Mouse (Mus musculus) adrenal gland, postnatal 4 days (tissue): ENCODE results near the gene Tdrd7. TPM values are rescaled to one million over a fixed set of nuclear protein-coding genes. Genes with fewer than 3 reads are reported as not detected.
A peak's percentile ranks its signal among the peaks of the same experiment; 100 is the strongest.

Source experiments
- DNase-seq, 2 experiments: peaks; one replicate each; pipeline ENCODE4 v3.0.0; 2021 to 2022; ENCODE audit warnings: low spot score in 2 of 2, mixed read lengths in 2 of 2
- long read RNA-seq, 2 experiments: library from polyadenylated mRNA; stranded (forward); transcript quantifications; one replicate each; pipeline ENCODE4 v2.0.0; 2021
- total RNA-seq, 2 experiments: library from RNA; stranded (reverse); gene quantifications; 2 replicates each; pipeline ENCODE4 v1.2.3; 2021

Tdrd7 gene
- total RNA-seq: 10 to 100 TPM; 20.9 to 22.5 TPM
- long read RNA-seq, experiment 1, transcript Tdrd7-201 (17 exons, 3,716 nt): major isoform, 14 of 20 reads
- long read RNA-seq, experiment 1, partial matches to known transcripts: 4 of 20 reads
- long read RNA-seq, experiment 1, other reads (novel, unspliced or antisense): 2 of 20 reads
- long read RNA-seq, experiment 2, transcript Tdrd7-201 (17 exons, 3,716 nt): major isoform, 29 of 46 reads
- long read RNA-seq, experiment 2, partial matches to known transcripts: 7 of 46 reads
- long read RNA-seq, experiment 2, other reads (novel, unspliced or antisense): 10 of 46 reads

DNA sequence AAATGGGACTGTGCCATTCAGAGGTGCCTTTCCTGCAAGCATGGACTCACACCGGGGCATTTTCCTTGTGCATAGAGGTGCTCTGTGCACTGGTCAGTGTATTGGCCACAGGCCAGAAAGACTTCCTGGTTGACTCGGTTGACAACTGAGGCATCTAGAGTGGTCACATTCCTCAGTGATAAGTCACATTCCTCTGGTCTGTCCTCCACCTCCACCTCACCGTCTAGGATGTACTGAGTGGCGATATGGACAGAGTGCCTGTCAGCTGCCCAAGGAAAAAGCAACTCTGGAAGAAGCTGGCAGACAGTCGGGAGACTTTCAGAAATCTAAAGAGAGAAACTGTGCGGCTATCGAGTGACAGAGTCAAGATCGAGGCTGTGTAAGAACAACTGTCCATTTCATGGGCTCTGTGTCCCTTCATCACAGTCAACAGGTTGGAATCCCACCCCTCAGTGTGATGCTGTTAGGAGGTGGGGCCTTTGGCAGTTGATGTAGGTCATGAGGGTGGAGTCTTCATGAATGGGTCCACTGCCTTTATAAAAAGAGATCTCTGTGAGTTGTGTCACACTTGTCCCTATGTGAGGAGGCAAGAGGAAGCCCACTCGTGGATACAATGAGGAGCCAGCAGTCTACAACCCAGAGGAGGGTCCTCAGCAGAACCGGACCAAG lies at the start of gene Tdrd7:
Tdrd7 (plus strand) TSS at position 564 of the 669 bp plus-strand sequence.
- DNase-seq: no peak

DNA sequence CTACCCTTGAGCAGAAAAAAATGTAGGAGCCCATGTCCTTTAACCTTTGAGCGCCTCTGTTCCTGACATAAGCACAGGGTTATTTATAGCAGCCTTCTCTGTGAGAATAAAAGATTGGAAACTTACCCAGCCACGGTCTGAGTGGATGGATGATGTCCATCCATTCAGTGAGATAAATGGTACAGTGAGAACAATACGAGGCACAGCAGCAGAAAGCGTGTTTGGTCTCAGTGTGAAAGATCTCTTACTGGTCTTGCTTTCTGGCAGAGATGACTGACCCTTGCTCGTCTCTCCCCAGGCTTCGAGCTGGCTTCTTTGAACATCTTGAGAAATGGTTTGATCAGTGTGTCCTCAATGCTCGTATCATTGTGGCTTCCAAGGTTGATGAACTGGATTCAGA lies 48.0 kb upstream of the Tdrd7 start:
- DNase-seq: no peak

DNA sequence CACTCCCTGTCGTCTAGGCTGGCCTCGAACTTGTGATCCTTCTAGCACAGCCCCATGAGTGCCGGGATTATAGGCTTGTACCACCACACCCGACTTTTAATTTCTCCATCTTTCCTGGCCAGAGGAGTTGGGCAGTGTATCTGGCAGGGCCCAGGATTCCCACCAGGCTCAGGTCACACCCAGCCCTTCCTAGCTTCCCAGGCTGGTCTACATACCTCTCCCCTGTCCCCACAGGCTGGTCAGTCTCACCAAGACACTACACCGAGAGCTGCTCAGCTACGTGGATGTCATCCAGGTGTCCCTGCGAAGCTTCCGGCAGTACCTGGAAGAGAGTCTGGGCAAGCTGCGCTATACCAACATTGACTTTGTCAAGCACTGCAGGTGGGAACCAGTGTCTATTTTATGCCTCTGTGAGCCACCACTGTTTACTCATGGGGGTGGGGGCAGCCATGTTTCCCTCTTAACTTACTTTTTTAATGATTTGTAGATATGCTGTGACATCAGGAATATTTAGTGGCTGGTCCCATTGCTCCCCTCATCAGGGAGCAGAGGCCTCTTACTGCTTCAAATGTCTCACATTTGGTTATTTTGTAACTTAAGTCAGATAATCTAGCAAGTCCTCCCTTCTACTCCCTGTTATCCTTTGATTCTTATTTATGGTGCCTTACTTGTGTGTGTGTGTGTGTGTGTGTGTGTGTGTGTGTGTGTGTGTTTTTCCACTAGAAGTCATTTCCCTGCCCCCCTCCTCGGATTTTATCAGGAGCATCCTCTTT lies 43.3 kb upstream of the Tdrd7 start:
- DNase-seq: no peak

DNA sequence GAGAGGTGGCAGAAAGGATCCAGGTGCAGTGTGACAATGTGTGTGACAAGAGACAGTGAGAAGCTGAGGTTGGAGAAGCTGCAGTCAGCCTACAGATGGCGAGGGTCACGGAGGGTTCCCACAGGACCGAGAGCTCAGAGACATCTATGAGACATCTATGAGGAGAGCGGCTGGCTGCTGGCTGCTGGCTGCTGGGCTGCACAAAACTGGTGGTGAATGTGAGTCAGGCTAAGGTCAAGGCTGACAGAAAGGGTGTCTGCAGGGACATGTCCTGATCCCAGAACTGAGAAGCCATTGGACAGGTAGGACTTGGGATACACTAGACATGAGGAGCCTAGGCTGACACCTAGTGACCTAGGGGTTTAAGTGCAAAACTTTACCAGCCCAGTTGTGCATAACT lies 41.1 kb upstream of the Tdrd7 start:
- no peak for DNase-seq

DNA sequence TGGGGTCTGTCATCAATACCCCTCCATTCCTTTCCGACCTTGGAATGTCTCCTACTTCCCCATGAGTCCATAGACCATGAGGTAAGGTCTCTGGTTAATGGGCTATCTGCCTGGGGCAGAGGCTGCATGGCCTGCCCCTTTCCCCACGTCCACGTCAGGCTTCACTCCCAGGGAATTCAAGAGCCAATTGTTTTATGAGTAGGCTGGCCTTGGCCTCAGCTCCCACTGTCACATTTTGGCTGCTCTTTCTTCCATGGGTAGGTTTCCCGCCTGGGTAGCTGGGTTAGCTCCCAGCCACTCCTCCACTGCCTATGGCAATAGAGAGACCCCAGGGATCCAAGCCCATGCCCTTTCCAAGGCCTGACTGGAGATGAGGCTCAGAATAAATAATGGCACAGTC lies 36.6 kb upstream of the Tdrd7 start:
- no peak for DNase-seq

DNA sequence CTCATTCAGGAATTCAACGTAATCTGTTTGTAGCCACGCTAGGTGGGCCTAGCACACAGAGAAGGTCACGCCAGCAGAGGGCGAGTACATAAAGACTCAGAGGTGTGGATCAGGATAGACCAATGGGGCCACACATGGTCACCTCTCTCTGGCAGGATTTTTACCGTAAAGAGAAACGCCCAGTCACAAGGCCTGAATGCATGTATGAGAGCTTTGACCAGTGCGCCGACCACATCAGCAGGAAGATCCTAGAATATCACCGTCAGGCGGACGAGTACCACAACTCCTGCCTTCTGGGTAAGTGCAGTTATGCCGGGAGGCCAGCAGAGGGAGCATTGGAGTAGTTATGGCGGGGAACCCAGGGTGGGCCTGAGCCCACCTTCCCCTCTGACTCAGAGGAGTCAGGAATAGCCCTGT lies 23.5 kb upstream of the Tdrd7 start:
- DNase-seq: peak in 1 of 2 experiments; percentile 29

DNA sequence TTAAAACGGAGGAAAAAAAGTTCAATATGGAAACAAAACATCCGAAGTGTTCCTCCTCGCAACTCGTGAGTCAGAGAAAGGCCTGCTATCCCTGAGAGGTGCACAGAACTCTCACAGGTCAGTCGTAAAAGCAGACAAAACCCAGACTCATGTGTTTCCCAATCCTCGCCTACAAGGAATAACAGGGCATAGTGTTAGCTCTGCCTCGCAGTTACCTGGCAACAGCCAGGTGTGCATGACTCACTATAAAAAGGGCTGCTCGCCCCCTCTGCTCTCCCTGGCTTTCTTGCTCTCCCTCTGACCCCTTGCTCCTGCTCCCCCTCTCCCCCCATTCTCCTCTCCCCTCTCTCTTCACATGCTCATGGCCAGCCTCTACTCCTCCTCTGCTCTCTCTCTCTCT lies 17.4 kb upstream of the Tdrd7 start:
- DNase-seq: no peak

DNA sequence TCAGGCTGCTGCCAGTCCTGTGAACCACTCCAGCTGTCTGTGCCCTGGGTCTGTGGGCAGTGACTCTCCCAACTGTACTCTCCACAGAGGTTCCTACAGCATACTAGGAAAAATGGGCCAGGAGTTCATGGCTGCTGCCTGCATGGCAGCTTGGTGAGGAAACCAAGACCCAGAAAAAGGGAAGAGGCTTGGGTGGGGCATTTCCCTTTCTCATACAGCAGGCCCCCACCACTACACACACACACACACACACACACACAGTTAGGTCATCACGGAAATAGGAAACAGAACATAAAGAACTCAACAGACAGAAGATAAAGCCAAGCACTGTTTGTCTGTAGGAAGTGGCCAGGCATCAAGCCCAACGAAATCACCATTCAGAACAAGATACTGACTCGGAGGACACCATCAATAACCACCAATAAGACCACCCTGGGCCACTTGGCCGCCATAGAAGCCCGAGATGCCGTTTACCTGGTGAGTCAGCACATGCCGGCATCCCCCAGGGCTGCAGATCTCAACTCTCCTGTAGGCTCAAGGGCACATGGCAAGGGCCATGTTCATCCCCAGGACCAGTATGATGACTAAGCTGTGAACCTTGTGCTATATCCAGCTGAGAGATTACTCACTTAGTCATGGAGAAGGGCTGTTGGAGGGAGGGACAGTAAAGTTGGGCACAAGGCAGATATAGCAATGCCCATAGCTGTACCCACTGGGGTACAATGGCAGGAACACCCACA lies 15.9 kb upstream of the Tdrd7 start:
- DNase-seq: no peak

DNA sequence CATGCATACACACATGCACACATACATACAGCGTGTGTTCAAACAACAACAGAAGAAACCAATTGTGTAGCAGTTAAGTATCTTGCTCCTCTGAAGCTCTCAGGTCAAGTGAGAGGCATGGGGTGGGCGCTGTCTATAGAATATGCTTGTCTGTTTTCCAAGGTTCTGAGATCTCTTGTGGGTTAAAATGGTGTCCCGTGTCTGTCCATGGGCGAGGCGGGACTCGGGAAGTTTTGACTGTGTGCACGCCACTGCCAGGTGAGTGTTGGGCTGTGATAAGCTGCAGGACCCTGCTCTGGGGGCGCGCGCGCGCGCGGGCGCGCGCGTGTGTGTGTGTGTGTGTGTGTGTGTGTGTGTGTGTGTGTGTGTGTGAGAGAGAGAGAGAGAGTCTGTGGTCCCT lies 13.3 kb upstream of the Tdrd7 start:
- no peak for DNase-seq

DNA sequence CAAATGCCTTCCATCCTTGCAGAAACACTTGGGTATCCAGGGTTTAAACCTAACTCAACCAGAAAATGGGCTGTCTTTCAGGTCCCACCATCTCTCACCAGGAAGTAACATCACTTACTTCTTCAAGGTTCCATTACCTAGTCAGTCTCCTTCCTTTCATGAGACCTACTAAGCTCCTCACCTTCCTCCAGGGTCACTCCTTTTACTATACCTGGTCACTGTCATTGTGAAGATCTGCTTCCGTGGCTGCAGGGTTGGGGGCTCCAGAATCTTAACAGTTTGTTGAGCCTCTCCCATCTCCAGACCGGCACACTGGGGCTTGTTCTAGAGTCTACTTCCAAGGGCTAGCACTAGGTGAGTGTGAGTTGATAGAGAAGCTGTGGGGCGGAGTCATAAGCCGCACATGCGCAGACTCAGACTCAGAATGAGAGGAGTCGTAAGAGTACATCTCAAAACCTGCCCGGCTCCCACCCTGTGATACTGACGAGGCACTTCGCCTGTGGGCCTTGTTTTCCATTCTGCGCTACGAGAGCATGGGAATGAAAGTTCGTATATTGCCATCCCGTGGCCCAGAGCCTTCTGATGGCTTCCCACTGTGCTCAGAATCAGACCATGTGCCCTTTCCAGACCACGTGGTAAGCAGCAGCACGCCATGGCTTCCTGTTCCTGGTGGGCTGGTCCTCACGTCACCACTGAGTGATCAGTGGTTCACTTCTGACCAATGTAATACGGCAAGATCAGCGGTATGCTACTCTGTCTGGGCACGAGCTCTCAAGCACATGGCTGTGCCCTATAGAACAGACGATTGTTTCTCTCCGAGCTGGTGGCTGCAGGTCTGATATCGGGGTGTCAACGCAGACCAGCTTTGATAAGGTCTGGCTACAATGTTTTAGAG lies 11.9 kb upstream of the Tdrd7 start:
- DNase-seq: no peak

DNA sequence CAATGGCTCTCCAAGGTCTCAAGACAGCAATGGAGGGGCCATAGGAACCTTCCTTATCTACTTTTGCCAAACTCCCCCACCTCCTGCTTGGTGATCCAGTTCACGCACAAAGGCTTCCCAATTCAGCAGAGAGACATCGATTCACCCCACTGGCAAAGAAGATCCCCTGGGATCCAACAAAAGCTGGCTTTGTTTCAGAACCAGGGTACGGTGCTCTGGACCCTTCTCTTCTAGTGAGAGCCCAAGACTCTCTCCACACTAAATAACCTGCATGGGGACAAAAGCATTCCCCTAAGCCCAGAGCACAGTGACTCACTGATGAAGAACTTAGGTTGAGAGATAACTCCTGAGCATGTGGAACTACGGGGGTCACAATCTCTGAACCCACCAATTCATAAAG lies 9.9 kb upstream of the Tdrd7 start:
- no peak for DNase-seq

DNA sequence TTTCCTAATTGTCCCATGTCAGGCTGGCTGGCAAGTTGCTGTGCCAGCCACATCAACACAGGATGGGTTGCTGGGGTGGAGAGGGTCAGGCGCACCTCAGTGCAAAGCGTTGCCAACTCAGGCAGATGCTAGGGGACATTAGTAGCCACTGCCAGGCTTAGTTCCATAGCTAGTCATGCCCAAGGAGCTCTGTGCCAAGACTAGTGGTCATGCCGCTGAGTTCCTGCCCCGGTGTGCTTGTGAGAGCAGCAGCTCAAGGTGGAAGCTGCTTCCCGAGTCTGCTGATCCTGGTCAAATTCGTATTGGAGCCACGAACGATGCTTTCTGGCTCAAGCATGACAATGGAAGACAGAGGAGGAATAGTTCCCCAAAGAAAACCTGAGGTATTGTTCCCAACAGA lies 9.0 kb upstream of the Tdrd7 start:
- DNase-seq: no peak

DNA sequence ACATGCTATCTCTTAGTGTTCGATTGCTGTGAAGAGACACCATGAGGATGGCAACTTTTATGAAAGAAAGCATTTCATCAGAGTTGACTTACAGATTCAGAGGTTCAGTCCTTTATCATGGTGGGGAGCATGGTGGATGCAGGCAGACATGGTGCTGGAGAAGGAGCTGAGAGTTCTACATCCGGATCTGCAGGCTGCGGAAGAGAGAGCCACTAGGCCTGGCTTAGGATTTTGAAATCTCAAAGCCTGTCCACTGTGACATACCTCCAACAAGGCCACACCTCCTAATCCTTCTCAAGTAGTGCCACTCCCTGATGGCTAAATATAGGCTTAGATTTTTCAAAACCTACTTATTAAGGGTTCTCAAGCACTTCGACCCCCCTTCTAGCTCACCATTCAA lies 8.4 kb upstream of the Tdrd7 start:
- DNase-seq: no peak

DNA sequence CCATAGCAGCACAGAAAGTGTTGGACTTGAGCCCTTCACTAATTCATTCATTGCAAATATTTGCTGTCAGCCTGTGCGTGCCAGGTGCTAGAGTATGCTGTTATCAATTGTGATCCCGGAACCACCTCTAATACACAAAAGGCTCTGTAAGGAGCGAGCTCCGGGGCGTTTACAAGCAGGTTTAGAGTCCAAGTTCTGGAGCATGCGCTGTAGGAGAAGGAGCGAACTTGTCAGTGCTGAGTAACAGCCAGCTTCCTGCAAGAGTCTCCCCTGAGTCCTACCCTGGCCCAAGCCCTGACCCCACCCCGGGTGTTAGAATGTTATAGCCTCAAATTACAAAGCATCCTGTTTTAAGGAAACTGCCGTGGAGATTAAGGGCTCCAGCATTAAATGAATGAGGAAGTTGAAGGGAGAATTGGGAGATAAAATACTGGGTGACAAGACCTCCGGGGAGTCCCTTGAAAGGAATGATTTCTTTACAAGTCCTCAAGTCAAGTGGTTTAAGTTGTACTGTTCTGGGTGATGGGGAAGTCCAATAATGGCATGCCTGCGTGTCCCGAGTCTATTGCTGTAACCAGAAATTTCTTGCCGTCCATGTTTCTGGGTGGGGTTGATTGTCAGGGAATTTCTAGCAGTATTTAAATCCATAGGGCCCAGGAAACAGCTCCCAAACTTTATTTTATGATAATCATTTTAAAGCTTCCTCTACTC lies 758 bp downstream of the Tdrd7 start:
- no peak for DNase-seq

DNA sequence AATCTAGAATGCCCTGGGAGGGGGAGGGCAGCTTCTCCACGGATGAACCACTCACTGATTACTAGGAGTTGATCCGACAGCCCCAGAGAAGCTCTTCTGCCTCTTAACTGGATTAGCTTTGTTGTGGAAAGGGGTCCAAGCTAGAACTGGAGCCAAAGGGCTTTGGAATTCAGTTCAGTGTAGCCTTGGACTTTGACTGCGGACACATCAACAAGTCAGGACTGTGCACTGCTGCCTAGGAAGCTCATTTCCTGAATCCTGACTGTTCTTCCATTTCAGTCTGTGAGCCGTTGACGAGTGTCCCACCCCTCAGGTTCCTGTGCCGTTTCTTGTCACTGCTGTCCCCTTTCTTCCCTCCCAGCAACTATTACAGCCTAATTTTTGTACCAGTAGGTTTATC lies 1.6 kb downstream of the Tdrd7 start:
- DNase-seq: no peak

DNA sequence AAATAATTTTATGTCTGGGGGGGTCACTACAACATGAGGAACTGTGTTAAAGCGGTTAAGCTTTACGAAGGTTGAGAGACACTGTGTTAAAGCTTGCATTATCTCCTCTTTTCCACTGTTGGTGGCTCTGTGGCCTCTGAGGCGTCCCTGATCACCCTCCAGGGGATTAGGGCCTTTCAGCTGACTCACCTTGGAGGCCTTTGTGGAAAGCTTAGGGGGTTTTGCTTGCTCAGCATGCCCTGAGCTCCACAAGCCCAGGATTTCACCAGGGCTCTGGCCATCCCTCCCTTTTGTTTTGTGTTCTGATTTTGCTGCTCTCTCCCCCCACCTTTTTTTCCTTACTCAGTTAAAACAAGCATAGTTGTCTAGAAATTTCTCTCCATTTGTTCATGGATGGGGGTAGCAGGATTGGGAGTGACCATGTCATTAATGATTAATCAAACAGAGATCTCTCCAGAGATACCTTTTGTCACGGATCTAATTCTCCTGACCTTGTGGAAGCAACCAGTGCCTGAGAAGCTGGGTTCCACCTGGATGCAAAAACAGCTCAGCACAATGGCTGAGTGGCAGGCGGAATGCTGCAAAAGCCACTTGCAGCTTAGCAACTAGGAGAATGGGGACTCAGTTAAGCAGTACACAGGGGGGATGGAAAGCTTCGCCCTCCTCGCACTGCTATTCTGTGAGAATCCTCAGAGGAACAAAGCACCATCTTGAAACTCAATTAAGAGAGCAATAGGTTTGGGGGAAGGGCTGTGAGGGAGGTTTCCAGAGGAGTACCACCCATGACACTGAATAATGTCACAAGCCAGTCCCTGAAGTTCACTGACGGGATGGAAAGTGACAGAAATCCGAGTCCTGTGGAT lies 2.6 kb downstream of the Tdrd7 start:
- DNase-seq: no peak

DNA sequence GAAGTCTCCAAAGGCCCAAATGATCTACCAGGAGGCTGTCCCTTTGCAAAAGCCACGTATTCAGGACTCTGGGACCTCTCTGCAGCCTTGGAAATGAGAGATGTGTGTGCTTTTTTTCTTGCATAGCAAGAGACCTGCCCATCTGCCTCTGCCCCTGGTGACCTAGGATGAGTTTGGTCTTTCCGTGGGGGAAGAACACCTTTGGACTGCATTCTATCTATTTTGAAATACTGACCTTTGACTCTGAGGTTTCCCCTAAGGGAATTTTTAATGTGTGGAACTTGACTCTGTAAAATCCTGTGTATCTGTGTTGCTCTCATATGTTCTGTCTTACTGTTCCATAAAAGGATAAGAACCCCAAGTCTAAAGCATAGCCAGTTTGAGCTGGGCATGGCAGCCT lies 3.9 kb downstream of the Tdrd7 start:
- no peak for DNase-seq

DNA sequence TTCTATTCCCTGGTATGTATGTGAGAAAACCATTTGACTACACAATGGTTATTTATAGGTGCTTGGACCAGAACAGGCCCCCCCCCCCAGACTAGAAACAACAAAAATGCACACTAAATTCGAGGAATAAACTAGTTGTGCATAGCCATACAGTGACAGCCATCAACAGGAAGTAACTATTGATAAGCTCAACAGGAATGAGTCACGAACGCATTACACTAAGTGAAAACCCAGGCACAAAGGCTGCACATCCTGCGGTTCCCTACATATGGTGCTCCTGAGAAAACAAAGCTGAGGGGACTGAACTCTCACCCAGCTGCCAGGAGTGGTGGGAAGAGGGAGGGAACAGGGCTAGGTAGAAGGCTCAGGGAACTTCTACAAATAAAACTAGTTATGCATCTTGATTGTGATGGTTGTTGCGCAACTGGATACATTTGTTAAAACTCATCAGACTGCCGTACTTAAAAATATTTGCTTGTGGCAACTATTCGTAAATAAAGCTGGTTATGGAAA lies 5.0 kb downstream of the Tdrd7 start:
- no peak for DNase-seq
